Mouse (Mus musculus): ENCODE results near the gene Inhbe. TPM values are rescaled to one million over a fixed set of nuclear protein-coding genes. Genes with fewer than 3 reads are reported as not detected.

The Inhbe gene
- total and polyA plus RNA-seq, 2 experiments, result 7.5 to 22.6 TPM

GRCm38 (mm10) chr10:127323131-127323855 is 30.9 kb downstream of the Inhbe start:
- Histone ChIP-seq H3K9ac (ENCODE audit: low read depth, low read length) (peak overlapping the region; percentile 8; the same call in 1 of the 2 replicates), H3K27me3 (ENCODE audit: control insufficient read depth, insufficient read depth, low read length) (peaks cover 14% of the 10 kb centered on the region), H3K79me2 (ENCODE audit: control insufficient read depth, insufficient read depth, low read length) (0 out of 2 replicates have a peak, but pooled peaks cover 2% of the 10 kb centered on the region), H3K36me3 (ENCODE audit: control insufficient read depth, insufficient read depth, low read length) (no peaks in the 10 kb centered on the region), H3K4me3 (ENCODE audit: insufficient read depth, low read depth, low read length) (peak overlapping the region; percentile 37), H3K4me1 (ENCODE audit: control insufficient read depth, insufficient read depth, low read length) (peaks cover 7% of the 10 kb centered on the region; the same call in 1 of the 2 replicates), H3K27ac (replicated peaks; ENCODE audit: insufficient read depth, low read depth, low read length) (peak overlapping the region; percentile 64)
- no peak for TF ChIP-seq POLR2A (IDR thresholded peaks at IDR 0.05; ENCODE audit: extremely low read depth, insufficient read depth, low read length)
- TF ChIP-seq CTCF (IDR thresholded peaks at IDR 0.05; ENCODE audit: low read depth, low read length), result no peak
- no peak for DNase-seq (ENCODE audit: extremely low read depth, low read depth, low spot score)
- 67% methylated on average over 17 of the region's 17 CpGs for WGBS

GRCm38 (mm10) chr10:127322669-127323068 is 31.5 kb downstream of the Inhbe start:
- 75% methylated on average over 4 of the region's 4 CpGs for WGBS
- TF ChIP-seq CTCF (IDR thresholded peaks at IDR 0.05; ENCODE audit: low read depth, low read length) (no peak), POLR2A (IDR thresholded peaks at IDR 0.05; ENCODE audit: extremely low read depth, insufficient read depth, low read length) (no peak)
- no peaks in the 10 kb centered on the region for H3K36me3 ChIP-seq (ENCODE audit: control insufficient read depth, insufficient read depth, low read length)
- peak overlapping the region; percentile 64 for H3K27ac ChIP-seq (replicated peaks; ENCODE audit: insufficient read depth, low read depth, low read length)
- 0 out of 2 replicates have a peak, but pooled peaks cover 2% of the 10 kb centered on the region for H3K79me2 ChIP-seq (ENCODE audit: control insufficient read depth, insufficient read depth, low read length)
- no peak overlapping the region for H3K4me3 ChIP-seq (ENCODE audit: insufficient read depth, low read depth, low read length)
- peaks cover 7% of the 10 kb centered on the region; the same call in 1 of the 2 replicates for H3K4me1 ChIP-seq (ENCODE audit: control insufficient read depth, insufficient read depth, low read length)
- peaks cover 14% of the 10 kb centered on the region for H3K27me3 ChIP-seq (ENCODE audit: control insufficient read depth, insufficient read depth, low read length)
- no peak for DNase-seq (ENCODE audit: extremely low read depth, low read depth, low spot score)
- H3K9ac ChIP-seq (ENCODE audit: low read depth, low read length), result 0 out of 2 replicates have a peak overlapping the region, but pooled peaks have one; percentile 8

- H3K36me3 ChIP-seq (ENCODE audit: control insufficient read depth, insufficient read depth, low read length), result no peaks in the 10 kb centered on the region
- 83% methylated on average over 13 of the region's 13 CpGs for WGBS
- DNase-seq (ENCODE audit: extremely low read depth, low read depth, low spot score), result no peak
- H3K4me1 ChIP-seq (ENCODE audit: control insufficient read depth, insufficient read depth, low read length), result peaks cover 7% of the 10 kb centered on the region; the same call in 1 of the 2 replicates
- no peak for TF ChIP-seq POLR2A (IDR thresholded peaks at IDR 0.05; ENCODE audit: extremely low read depth, insufficient read depth, low read length)
- no peak overlapping the region for H3K27ac ChIP-seq (replicated peaks; ENCODE audit: insufficient read depth, low read depth, low read length)
- no peak overlapping the region for H3K9ac ChIP-seq (ENCODE audit: low read depth, low read length)
- H3K4me3 ChIP-seq (ENCODE audit: insufficient read depth, low read depth, low read length), result no peak overlapping the region
- H3K79me2 ChIP-seq (ENCODE audit: control insufficient read depth, insufficient read depth, low read length), result 0 out of 2 replicates have a peak, but pooled peaks cover 2% of the 10 kb centered on the region
- H3K27me3 ChIP-seq (ENCODE audit: control insufficient read depth, insufficient read depth, low read length), result peaks cover 14% of the 10 kb centered on the region
These were observed 32.0 kb downstream of the Inhbe start for GRCm38 (mm10) chr10:127322178-127322577.

- TF ChIP-seq POLR2A (IDR thresholded peaks at IDR 0.05; ENCODE audit: extremely low read depth, insufficient read depth, low read length), result no peak
- no peak for TF ChIP-seq CTCF (IDR thresholded peaks at IDR 0.05; ENCODE audit: low read depth, low read length)
- Histone ChIP-seq H3K27me3 (ENCODE audit: control insufficient read depth, insufficient read depth, low read length) (peaks cover 10% of the 10 kb centered on the region), H3K27ac (replicated peaks; ENCODE audit: insufficient read depth, low read depth, low read length) (no peak within 1 kb of the TSS; the same call in 1 of the 2 replicates), H3K79me2 (ENCODE audit: control insufficient read depth, insufficient read depth, low read length) (0 out of 2 replicates have a peak, but pooled peaks cover 2% of the 10 kb centered on the region), H3K4me1 (ENCODE audit: control insufficient read depth, insufficient read depth, low read length) (peaks cover 7% of the 10 kb centered on the region; the same call in 1 of the 2 replicates), H3K36me3 (ENCODE audit: control insufficient read depth, insufficient read depth, low read length) (no peaks in the 10 kb centered on the region), H3K4me3 (ENCODE audit: insufficient read depth, low read depth, low read length) (no peak within 1 kb of the TSS), H3K9ac (ENCODE audit: low read depth, low read length) (no peak within 1 kb of the TSS)
- DNase-seq (ENCODE audit: extremely low read depth, low read depth, low spot score), result no peak
- 76% methylated on average over 3 of the region's 3 CpGs for WGBS
These were observed 32.6 kb downstream of the Inhbe start, which contains the start of gene Arhgap9 for GRCm38 (mm10) chr10:127321621-127322020. Arhgap9 (plus strand) TSS chr10:127321964.

- no peaks in the 10 kb centered on the region for H3K27me3 ChIP-seq (ENCODE audit: control insufficient read depth, insufficient read depth, low read length)
- H3K27ac ChIP-seq (replicated peaks; ENCODE audit: insufficient read depth, low read depth, low read length), result no peak overlapping the region
- no peak for TF ChIP-seq CTCF (IDR thresholded peaks at IDR 0.05; ENCODE audit: low read depth, low read length)
- TF ChIP-seq POLR2A (IDR thresholded peaks at IDR 0.05; ENCODE audit: extremely low read depth, insufficient read depth, low read length), result no peak
- H3K79me2 ChIP-seq (ENCODE audit: control insufficient read depth, insufficient read depth, low read length), result no peaks in the 10 kb centered on the region
- no peak for DNase-seq (ENCODE audit: extremely low read depth, low read depth, low spot score)
- no peaks in the 10 kb centered on the region for H3K4me1 ChIP-seq (ENCODE audit: control insufficient read depth, insufficient read depth, low read length)
- H3K9ac ChIP-seq (ENCODE audit: low read depth, low read length), result no peak overlapping the region
- WGBS, result 70% methylated on average over 7 of the region's 7 CpGs
- no peaks in the 10 kb centered on the region for H3K36me3 ChIP-seq (ENCODE audit: control insufficient read depth, insufficient read depth, low read length)
- H3K4me3 ChIP-seq (ENCODE audit: insufficient read depth, low read depth, low read length), result no peak overlapping the region
These were observed 34.2 kb downstream of the Inhbe start for GRCm38 (mm10) chr10:127319969-127320368.

- 64% methylated on average over 4 of the region's 4 CpGs for WGBS
- H3K79me2 ChIP-seq (ENCODE audit: control insufficient read depth, insufficient read depth, low read length), result no peaks in the 10 kb centered on the region
- no peaks in the 10 kb centered on the region for H3K27me3 ChIP-seq (ENCODE audit: control insufficient read depth, insufficient read depth, low read length)
- no peak overlapping the region for H3K9ac ChIP-seq (ENCODE audit: low read depth, low read length)
- peaks cover 2% of the 10 kb centered on the region for H3K4me1 ChIP-seq (ENCODE audit: control insufficient read depth, insufficient read depth, low read length)
- H3K36me3 ChIP-seq (ENCODE audit: control insufficient read depth, insufficient read depth, low read length), result no peaks in the 10 kb centered on the region
- no peak overlapping the region for H3K27ac ChIP-seq (replicated peaks; ENCODE audit: insufficient read depth, low read depth, low read length)
- no peak overlapping the region for H3K4me3 ChIP-seq (ENCODE audit: insufficient read depth, low read depth, low read length)
- no peak for DNase-seq (ENCODE audit: extremely low read depth, low read depth, low spot score)
- no peak for TF ChIP-seq POLR2A (IDR thresholded peaks at IDR 0.05; ENCODE audit: extremely low read depth, insufficient read depth, low read length)
- TF ChIP-seq CTCF (IDR thresholded peaks at IDR 0.05; ENCODE audit: low read depth, low read length), result no peak
These were observed 36.2 kb downstream of the Inhbe start for GRCm38 (mm10) chr10:127318009-127318408.

Data from liver, adult 2 months (tissue).